Mouse (Mus musculus): ENCODE results near the gene Ubtd1. TPM values are rescaled to one million over a fixed set of nuclear protein-coding genes. Genes with fewer than 3 reads are reported as not detected.

The Ubtd1 gene
- polyA plus RNA-seq, 1 experiment from 2014 or later, result 8.0 TPM

GRCm38 (mm10) chr19:42031112-42031511 lies 49.5 kb downstream of the Ubtd1 start:
- H3K4me3 ChIP-seq (replicated peaks; ENCODE audit: low read length), result no peak overlapping the region
- H3K4me2 ChIP-seq (ENCODE audit: low read length), result no peak overlapping the region
- H3K9ac ChIP-seq (replicated peaks; ENCODE audit: low read depth, low read length), result no peak overlapping the region
- H3K27ac ChIP-seq (ENCODE audit: low read length), result no peak overlapping the region
- no peaks in the 10 kb centered on the region for H3K36me3 ChIP-seq (ENCODE audit: control insufficient read depth, insufficient read depth)
- H3K4me1 ChIP-seq (replicated peaks; ENCODE audit: control insufficient read depth, insufficient read depth, low read length), result 0 out of 2 replicates have a peak, but pooled peaks cover 4% of the 10 kb centered on the region
- no peaks in the 10 kb centered on the region for H3K27me3 ChIP-seq (replicated peaks; ENCODE audit: control insufficient read depth, insufficient read depth, low read length)
- H3K9me3 ChIP-seq (ENCODE audit: control insufficient read depth, low read length), result no peaks in the 10 kb centered on the region
- no peak for ATAC-seq
- WGBS, result 85% methylated on average over 5 of the region's 5 CpGs

- H3K27me3 ChIP-seq (replicated peaks; ENCODE audit: control insufficient read depth, insufficient read depth, low read length), result no peaks in the 10 kb centered on the region
- H3K27ac ChIP-seq (ENCODE audit: low read length), result no peak overlapping the region
- 0 out of 2 replicates have a peak, but pooled peaks cover 4% of the 10 kb centered on the region for H3K4me1 ChIP-seq (replicated peaks; ENCODE audit: control insufficient read depth, insufficient read depth, low read length)
- 72% methylated on average over 14 of the region's 14 CpGs for WGBS
- H3K9ac ChIP-seq (replicated peaks; ENCODE audit: low read depth, low read length), result no peak overlapping the region
- H3K9me3 ChIP-seq (ENCODE audit: control insufficient read depth, low read length), result no peaks in the 10 kb centered on the region
- H3K4me3 ChIP-seq (replicated peaks; ENCODE audit: low read length), result no peak overlapping the region
- no peaks in the 10 kb centered on the region for H3K36me3 ChIP-seq (ENCODE audit: control insufficient read depth, insufficient read depth)
- no peak overlapping the region for H3K4me2 ChIP-seq (ENCODE audit: low read length)
- no peak for ATAC-seq
These were observed 52.0 kb downstream of the Ubtd1 start for GRCm38 (mm10) chr19:42033611-42034010.

GRCm38 (mm10) chr19:42034146-42034775 lies 52.7 kb downstream of the Ubtd1 start:
- no peaks in the 10 kb centered on the region for H3K36me3 ChIP-seq (ENCODE audit: control insufficient read depth, insufficient read depth)
- WGBS, result 65% methylated on average over 9 of the region's 9 CpGs
- H3K4me3 ChIP-seq (replicated peaks; ENCODE audit: low read length), result no peak overlapping the region
- peak; percentile 15; the same call in 1 of the 2 replicates for ATAC-seq
- H3K9ac ChIP-seq (replicated peaks; ENCODE audit: low read depth, low read length), result no peak overlapping the region
- no peak overlapping the region for H3K4me2 ChIP-seq (ENCODE audit: low read length)
- H3K27me3 ChIP-seq (replicated peaks; ENCODE audit: control insufficient read depth, insufficient read depth, low read length), result no peaks in the 10 kb centered on the region
- 0 out of 2 replicates have a peak, but pooled peaks cover 4% of the 10 kb centered on the region for H3K4me1 ChIP-seq (replicated peaks; ENCODE audit: control insufficient read depth, insufficient read depth, low read length)
- no peak overlapping the region for H3K27ac ChIP-seq (ENCODE audit: low read length)
- no peaks in the 10 kb centered on the region for H3K9me3 ChIP-seq (ENCODE audit: control insufficient read depth, low read length)

- ATAC-seq, result peak; percentile 24; the same call in 1 of the 2 replicates
- no peak overlapping the region for H3K4me3 ChIP-seq (replicated peaks; ENCODE audit: low read length)
- H3K9ac ChIP-seq (replicated peaks; ENCODE audit: low read depth, low read length), result no peak overlapping the region
- H3K4me2 ChIP-seq (ENCODE audit: low read length), result no peak overlapping the region
- 65% methylated on average over 11 of the region's 11 CpGs for WGBS
- H3K27ac ChIP-seq (ENCODE audit: low read length), result no peak overlapping the region
- H3K36me3 ChIP-seq (ENCODE audit: control insufficient read depth, insufficient read depth), result no peaks in the 10 kb centered on the region
- H3K27me3 ChIP-seq (replicated peaks; ENCODE audit: control insufficient read depth, insufficient read depth, low read length), result no peaks in the 10 kb centered on the region
- 0 out of 2 replicates have a peak, but pooled peaks cover 4% of the 10 kb centered on the region for H3K4me1 ChIP-seq (replicated peaks; ENCODE audit: control insufficient read depth, insufficient read depth, low read length)
- H3K9me3 ChIP-seq (ENCODE audit: control insufficient read depth, low read length), result no peaks in the 10 kb centered on the region
These were observed 53.4 kb downstream of the Ubtd1 start for GRCm38 (mm10) chr19:42034881-42035455.

GRCm38 (mm10) chr19:42035456-42036248 lies 54.1 kb downstream of the Ubtd1 start, which contains the start of gene Ankrd2:
Gene Ankrd2, plus strand, starts transcription at chr19:42036000.
- Histone ChIP-seq H3K27me3 (replicated peaks; ENCODE audit: control insufficient read depth, insufficient read depth, low read length) (no peaks in the 10 kb centered on the region), H3K27ac (ENCODE audit: low read length) (no peak within 1 kb of the TSS), H3K4me2 (ENCODE audit: low read length) (no peak within 1 kb of the TSS), H3K4me1 (replicated peaks; ENCODE audit: control insufficient read depth, insufficient read depth, low read length) (0 out of 2 replicates have a peak, but pooled peaks cover 4% of the 10 kb centered on the region), H3K36me3 (ENCODE audit: control insufficient read depth, insufficient read depth) (no peaks in the 10 kb centered on the region), H3K9ac (replicated peaks; ENCODE audit: low read depth, low read length) (no peak within 1 kb of the TSS), H3K9me3 (ENCODE audit: control insufficient read depth, low read length) (no peaks in the 10 kb centered on the region), H3K4me3 (replicated peaks; ENCODE audit: low read length) (no peak within 1 kb of the TSS)
- 65% methylated on average over 19 of the region's 19 CpGs for WGBS
- peak; percentile 80 for ATAC-seq

- ATAC-seq, result no peak
- H3K4me1 ChIP-seq (replicated peaks; ENCODE audit: control insufficient read depth, insufficient read depth, low read length), result 0 out of 2 replicates have a peak, but pooled peaks cover 4% of the 10 kb centered on the region
- H3K36me3 ChIP-seq (ENCODE audit: control insufficient read depth, insufficient read depth), result no peaks in the 10 kb centered on the region
- no peaks in the 10 kb centered on the region for H3K27me3 ChIP-seq (replicated peaks; ENCODE audit: control insufficient read depth, insufficient read depth, low read length)
- H3K4me2 ChIP-seq (ENCODE audit: low read length), result no peak overlapping the region
- H3K4me3 ChIP-seq (replicated peaks; ENCODE audit: low read length), result no peak overlapping the region
- no peak overlapping the region for H3K27ac ChIP-seq (ENCODE audit: low read length)
- H3K9ac ChIP-seq (replicated peaks; ENCODE audit: low read depth, low read length), result no peak overlapping the region
- WGBS, result 74% methylated on average over 3 of the region's 3 CpGs
- no peaks in the 10 kb centered on the region for H3K9me3 ChIP-seq (ENCODE audit: control insufficient read depth, low read length)
These were observed 54.8 kb downstream of the Ubtd1 start for GRCm38 (mm10) chr19:42036357-42036756.

- H3K4me1 ChIP-seq (replicated peaks; ENCODE audit: control insufficient read depth, insufficient read depth, low read length), result 0 out of 2 replicates have a peak, but pooled peaks cover 4% of the 10 kb centered on the region
- H3K4me3 ChIP-seq (replicated peaks; ENCODE audit: low read length), result no peak overlapping the region
- no peak for ATAC-seq
- H3K4me2 ChIP-seq (ENCODE audit: low read length), result no peak overlapping the region
- no peak overlapping the region for H3K9ac ChIP-seq (replicated peaks; ENCODE audit: low read depth, low read length)
- 85% methylated on average over 11 of the region's 11 CpGs for WGBS
- no peaks in the 10 kb centered on the region for H3K9me3 ChIP-seq (ENCODE audit: control insufficient read depth, low read length)
- H3K36me3 ChIP-seq (ENCODE audit: control insufficient read depth, insufficient read depth), result no peaks in the 10 kb centered on the region
- no peaks in the 10 kb centered on the region for H3K27me3 ChIP-seq (replicated peaks; ENCODE audit: control insufficient read depth, insufficient read depth, low read length)
- no peak overlapping the region for H3K27ac ChIP-seq (ENCODE audit: low read length)
These were observed 55.7 kb downstream of the Ubtd1 start for GRCm38 (mm10) chr19:42037167-42037702.

- H3K9me3 ChIP-seq (ENCODE audit: control insufficient read depth, low read length), result no peaks in the 10 kb centered on the region
- H3K4me2 ChIP-seq (ENCODE audit: low read length), result no peak overlapping the region
- no peaks in the 10 kb centered on the region for H3K36me3 ChIP-seq (ENCODE audit: control insufficient read depth, insufficient read depth)
- H3K27me3 ChIP-seq (replicated peaks; ENCODE audit: control insufficient read depth, insufficient read depth, low read length), result no peaks in the 10 kb centered on the region
- no peak for ATAC-seq
- WGBS, result 87% methylated on average over 12 of the region's 12 CpGs
- H3K27ac ChIP-seq (ENCODE audit: low read length), result no peak overlapping the region
- H3K4me1 ChIP-seq (replicated peaks; ENCODE audit: control insufficient read depth, insufficient read depth, low read length), result 0 out of 2 replicates have a peak, but pooled peaks cover 4% of the 10 kb centered on the region
- no peak overlapping the region for H3K4me3 ChIP-seq (replicated peaks; ENCODE audit: low read length)
- no peak overlapping the region for H3K9ac ChIP-seq (replicated peaks; ENCODE audit: low read depth, low read length)
These were observed 56.7 kb downstream of the Ubtd1 start for GRCm38 (mm10) chr19:42038310-42038709.

GRCm38 (mm10) chr19:42043988-42044387 lies 62.4 kb downstream of the Ubtd1 start:
- Histone ChIP-seq H3K4me2 (ENCODE audit: low read length) (no peak overlapping the region), H3K4me3 (replicated peaks; ENCODE audit: low read length) (no peak overlapping the region), H3K27ac (ENCODE audit: low read length) (no peak overlapping the region), H3K9ac (replicated peaks; ENCODE audit: low read depth, low read length) (no peak overlapping the region), H3K9me3 (ENCODE audit: control insufficient read depth, low read length) (no peaks in the 10 kb centered on the region), H3K36me3 (ENCODE audit: control insufficient read depth, insufficient read depth) (no peaks in the 10 kb centered on the region), H3K27me3 (replicated peaks; ENCODE audit: control insufficient read depth, insufficient read depth, low read length) (no peaks in the 10 kb centered on the region), H3K4me1 (replicated peaks; ENCODE audit: control insufficient read depth, insufficient read depth, low read length) (peaks cover 4% of the 10 kb centered on the region; the same call in 1 of the 2 replicates)
- whole genome bisulfite sequencing, result 97% methylated on average over 6 of the region's 6 CpGs
- no peak for ATAC-seq
